Mouse (Mus musculus) lung, postnatal 10 days (tissue): ENCODE measurements around the gene Smarcd1.
A peak's percentile ranks its signal among the peaks of the same experiment; 100 is the strongest.

Source experiments
- DNase-seq: peaks from one replicate; pipeline ENCODE4 v3.0.0; 2021

Smarcd1 gene

GRCm38 (mm10) chr15:99701999-99702900 is at the start of gene Smarcd1:
Smarcd1 (plus strand) TSS chr15:99702129.
- DNase-seq: peak; percentile 97

- DNase-seq: no peak
These were observed 48.6 kb upstream of the Smarcd1 start for GRCm38 (mm10) chr15:99653291-99653690.

DNA sequence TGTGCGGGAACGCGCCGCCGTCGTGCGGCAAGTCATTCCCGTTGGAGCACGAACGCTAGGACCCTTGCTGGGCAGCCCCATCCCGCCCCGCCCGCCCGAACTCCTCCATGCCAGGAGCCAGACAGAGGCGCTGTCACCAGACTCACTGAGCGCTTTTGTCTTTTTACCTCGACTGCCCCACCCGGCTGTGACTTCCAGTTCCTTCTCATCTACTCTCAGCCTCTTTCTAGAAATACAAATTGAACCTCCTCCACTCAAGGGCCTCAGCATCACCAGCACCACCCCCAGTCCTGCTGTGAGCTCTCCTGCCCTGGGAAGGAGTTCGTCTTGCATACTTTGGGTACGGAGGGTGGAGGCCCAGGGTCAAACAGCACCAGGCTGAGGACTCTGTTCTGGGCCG is 48.1 kb upstream of the Smarcd1 start:
- no peak for DNase-seq

GRCm38 (mm10) chr15:99655956-99656355 is 46.0 kb upstream of the Smarcd1 start:
- DNase-seq: no peak

- no peak for DNase-seq
These were observed 43.5 kb upstream of the Smarcd1 start for GRCm38 (mm10) chr15:99658437-99658836.

- no peak for DNase-seq
These were observed 40.7 kb upstream of the Smarcd1 start for GRCm38 (mm10) chr15:99661121-99661830.

DNA sequence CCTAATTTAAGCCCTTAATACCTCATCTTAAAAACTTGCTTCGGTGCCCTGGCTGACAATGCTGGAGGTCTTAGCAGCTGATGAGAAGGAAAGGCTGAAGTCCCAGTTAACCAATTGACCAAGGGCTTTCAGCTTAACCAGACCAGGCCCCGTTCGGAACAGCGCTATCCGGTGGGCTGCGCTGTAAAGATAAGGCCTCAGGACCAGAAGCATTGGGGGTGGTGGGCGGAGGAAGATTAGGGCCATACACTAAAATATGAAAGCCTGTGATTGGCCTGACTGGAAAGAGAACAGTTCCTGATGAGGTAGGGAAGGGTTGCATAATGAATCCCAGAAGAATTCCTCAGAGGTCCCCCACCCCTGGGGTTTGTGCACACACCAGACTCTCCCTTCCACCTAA is 39.6 kb upstream of the Smarcd1 start:
- DNase-seq: no peak

DNA sequence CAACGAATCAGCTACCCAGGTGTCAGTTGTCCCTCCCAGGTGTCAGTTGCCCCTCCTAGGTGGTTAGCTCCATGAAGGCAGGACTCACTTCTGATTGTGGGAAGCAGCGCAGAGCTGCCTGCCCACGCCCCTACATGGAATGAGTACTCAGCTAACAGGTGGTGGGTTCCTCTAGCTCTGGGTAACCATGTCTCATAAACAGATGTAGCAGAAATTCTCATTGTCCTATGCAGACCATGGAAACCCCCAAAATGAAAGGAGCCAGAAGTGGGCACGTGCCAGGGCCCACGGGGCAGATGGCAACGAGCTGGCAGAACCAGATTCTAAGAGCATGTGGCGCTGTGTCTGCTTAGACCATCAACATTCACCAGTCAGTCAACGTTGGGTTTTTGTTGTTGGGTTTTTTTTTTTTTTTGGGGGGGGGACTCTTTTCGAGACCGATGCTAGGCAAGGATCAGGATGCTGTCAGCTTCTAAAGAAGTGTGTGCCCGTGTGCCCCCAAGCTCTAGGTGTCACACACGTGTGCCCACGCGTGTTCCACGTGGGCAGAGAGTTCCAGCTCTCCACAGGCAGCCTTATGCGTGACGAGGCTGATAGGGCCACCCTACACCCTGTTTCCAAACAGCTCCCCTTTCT is 37.8 kb upstream of the Smarcd1 start:
- no peak for DNase-seq

DNA sequence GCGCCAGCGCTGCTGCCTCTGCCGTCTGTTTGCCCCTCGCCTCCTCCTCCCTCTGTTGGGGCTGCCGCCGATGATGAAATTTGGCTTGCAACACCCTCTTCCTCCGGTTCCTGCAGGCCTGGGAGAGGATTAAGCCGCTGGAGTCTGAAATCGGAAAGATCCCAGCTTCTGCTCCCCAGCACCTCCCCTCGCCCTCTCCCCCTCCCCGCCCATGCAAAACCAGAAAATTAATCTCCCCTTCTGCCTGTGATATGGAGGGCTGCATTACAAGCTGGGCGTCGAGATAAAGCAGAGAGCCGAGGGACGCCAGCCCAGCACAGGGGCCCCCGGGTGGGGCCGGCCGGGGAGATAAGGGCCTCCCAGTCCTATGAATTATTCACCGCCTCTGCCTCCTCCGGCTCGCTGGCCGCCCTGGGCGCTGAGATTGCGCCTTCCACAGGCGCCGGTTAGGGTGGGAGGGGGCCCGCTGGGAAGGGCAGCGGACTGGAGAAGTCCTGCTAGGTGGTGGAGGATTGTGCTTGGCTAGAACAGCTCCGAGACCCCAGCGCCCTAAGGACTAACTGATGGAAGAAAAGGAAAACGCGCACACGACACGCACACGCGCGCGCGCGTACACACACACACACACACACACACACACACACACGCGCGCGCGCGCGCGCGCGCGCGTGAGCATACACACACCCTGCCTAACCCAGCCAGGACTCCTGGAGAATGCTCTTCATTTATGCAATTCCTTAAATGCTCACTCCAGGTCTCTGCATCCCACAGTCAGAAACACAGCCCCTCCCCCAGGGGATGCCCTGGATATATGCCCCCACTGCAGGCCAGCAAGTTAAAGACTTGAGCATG is 37.1 kb upstream of the Smarcd1 start:
- DNase-seq: peak; percentile 81

DNA sequence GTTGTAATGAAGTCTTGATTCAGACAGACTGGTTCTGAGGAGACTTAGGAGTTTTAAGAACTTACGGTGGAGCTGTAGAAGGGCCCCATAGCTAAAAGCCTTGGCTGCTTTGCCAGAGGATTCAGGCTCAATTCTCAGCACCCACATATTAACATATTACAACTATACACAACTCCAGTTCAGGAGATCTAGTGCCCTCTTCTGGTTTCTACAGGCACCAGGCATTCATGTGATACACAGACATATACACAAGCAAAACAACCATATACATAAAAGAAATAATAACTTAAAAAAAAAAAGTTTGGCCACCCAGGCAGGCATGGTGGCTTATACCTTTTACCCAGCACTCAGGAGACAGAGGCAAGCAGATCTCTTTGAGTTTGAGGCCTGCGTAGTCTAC is 34.4 kb upstream of the Smarcd1 start:
- no peak for DNase-seq

DNA sequence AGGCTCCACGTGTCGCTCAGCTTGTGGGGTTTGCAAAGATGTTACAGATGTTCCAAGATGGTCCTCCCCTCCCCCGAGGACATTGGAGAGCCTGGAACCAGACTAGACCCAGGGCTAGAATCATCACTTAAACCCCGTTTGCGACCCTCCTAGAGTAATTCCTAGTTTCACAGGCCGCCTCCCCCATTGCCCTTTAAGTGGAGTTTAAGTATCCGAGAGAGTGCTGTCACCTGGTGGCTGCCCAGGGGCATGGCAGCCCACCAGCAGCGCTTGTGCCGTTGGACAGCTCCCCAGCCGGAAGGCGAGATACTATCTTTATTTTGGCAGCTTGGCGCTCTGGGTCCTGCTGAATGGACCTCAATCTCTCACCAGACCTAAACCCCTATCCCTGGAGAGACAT is 33.0 kb upstream of the Smarcd1 start:
- DNase-seq: peak; percentile 84

GRCm38 (mm10) chr15:99669392-99669791 is 32.5 kb upstream of the Smarcd1 start:
- no peak for DNase-seq

- peak; percentile 72 for DNase-seq
These were observed 31.6 kb upstream of the Smarcd1 start, which contains the start of gene Asic1 for GRCm38 (mm10) chr15:99670154-99670821. Asic1 (plus strand) TSS chr15:99670368.

DNA sequence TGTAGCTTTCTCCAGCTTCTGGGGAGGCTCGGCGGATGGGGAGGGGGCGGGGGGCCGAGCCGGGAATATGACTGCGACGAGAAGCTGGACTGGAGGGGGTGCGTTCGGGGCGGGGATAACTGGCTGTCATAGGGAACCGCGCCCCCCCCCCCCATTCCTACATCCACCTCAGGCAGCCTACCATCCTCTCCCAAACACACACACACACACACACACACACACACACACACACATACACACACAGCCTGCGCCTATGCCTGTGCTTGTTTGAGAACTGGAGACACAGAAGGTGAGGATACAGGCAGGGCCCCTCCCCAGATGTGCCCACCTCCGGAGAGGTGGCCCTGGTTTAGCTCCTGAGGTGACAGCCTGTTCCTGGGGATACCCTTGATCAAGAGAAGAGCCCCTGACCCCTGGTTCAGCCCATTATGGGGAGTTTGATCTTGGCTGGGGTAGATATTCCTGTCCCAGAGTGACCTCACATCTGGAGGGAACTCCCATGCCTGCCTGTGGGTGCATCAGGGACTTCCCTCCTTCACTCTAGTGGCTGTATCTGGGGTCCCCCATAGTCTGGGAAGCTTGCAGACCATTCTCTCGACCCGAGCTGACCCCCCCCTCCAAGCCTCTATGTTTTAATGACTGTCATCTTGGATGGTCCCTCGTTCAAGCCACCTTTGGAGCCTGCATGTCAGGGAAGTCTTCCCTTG is 30.8 kb upstream of the Smarcd1 start:
- no peak for DNase-seq

DNA sequence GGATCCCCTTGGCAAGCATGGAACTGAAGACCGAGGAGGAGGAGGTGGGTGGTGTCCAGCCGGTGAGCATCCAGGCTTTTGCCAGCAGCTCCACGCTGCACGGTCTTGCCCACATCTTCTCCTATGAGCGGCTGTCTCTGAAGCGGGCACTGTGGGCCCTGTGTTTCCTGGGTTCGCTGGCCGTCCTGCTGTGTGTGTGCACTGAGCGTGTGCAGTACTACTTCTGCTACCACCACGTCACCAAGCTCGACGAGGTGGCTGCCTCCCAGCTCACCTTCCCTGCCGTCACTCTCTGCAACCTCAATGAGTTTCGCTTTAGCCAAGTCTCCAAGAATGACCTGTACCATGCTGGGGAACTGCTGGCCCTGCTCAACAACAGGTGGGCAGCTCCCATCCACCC is 30.1 kb upstream of the Smarcd1 start:
- no peak for DNase-seq

DNA sequence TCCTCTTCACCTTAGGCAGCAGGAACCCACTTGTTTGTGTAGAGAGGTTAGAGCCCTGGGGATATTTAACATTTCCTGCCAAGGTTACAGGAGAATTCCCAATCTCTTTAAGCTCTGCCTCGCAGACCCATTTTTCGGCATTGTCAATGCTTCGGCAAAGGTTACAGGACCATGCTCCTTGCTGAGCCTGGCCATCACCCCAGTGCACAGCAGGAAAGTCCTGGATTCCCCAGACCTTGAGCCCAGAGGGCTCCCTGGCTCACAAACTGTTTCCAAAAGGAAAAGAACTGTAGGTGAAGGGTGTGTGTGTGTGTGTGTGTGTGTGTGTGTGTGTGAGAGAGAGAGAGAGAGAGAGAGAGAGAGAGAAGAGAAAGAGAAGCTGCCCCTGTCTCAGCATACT is 27.1 kb upstream of the Smarcd1 start:
- no peak for DNase-seq

GRCm38 (mm10) chr15:99677089-99677488 is 24.8 kb upstream of the Smarcd1 start:
- no peak for DNase-seq

DNA sequence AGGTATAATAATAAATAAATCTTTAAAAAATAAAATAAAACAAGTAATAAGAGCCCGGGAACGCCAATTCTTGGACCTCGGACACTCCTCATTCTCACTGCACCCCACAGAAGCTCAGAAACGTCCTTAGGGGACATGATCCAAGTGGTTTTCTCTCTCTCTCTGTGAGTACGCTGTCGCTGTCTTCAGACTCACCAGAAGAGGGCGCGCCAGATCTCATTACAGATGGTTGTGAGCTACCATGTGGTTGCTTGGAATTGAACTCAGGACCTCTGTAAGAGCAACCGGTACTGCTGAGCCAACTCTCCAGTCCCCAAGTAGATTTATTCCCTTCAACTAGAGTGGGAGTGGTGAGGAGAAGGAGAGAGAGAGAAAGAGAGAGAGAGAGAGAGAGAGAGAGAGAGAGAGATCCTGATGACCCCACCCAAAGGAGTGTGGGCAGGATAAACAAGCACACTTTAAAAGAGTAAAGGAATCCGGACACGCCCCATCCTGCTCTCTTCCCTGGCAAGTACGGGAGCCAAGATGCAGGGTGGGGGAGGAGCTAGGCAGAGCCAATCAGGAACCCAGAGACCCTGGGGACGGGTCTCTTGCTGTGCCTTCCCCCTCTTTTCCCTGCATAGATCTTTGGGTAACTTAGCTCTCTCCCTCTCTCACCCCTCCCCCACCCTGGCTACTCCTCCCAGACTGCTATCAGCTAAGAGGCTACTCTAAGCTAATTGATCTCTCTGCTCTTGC is 23.7 kb upstream of the Smarcd1 start:
- DNase-seq: peak; percentile 52

GRCm38 (mm10) chr15:99679008-99679407 is 22.9 kb upstream of the Smarcd1 start:
- no peak for DNase-seq

- DNase-seq: no peak
These were observed 19.0 kb upstream of the Smarcd1 start for GRCm38 (mm10) chr15:99682880-99683279.

- DNase-seq: no peak
These were observed 17.8 kb upstream of the Smarcd1 start for GRCm38 (mm10) chr15:99684156-99684555.
